Mouse (Mus musculus) ovary, postnatal 14 days (tissue): ENCODE measurements around the gene 4933428M09Rik.
"Not testable (repeated sequence)": the region's sequence is repeated elsewhere in the genome, so short reads cannot be mapped to it uniquely, and the experiment has no call there.

Source experiments
- DNase-seq: peaks from one replicate; pipeline ENCODE4 v3.0.0; 2022; ENCODE audit warnings: low spot score

4933428M09Rik gene

GRCm38 (mm10) chrX:139178928-139179327 lies at the start of gene 4933428M09Rik:
Gene 4933428M09Rik, plus strand, starts transcription at chrX:139179228.
- DNase-seq: no peak

- DNase-seq: no peak
Observed at GRCm38 (mm10) chrX:139134031-139134430, 45.0 kb upstream of the 4933428M09Rik start.

GRCm38 (mm10) chrX:139191506-139191905 lies 12.5 kb downstream of the 4933428M09Rik start:
- not testable (repeated sequence) for DNase-seq

- no peak for DNase-seq
Observed at GRCm38 (mm10) chrX:139194572-139195279, 15.7 kb downstream of the 4933428M09Rik start.

- DNase-seq: not testable (repeated sequence)
Observed at GRCm38 (mm10) chrX:139209191-139209828, 30.3 kb downstream of the 4933428M09Rik start.

- DNase-seq: peak; percentile 48
Observed at GRCm38 (mm10) chrX:139209829-139210225, 30.8 kb downstream of the 4933428M09Rik start, which contains the start of gene Mum1l1. Gene Mum1l1, plus strand, starts transcription at chrX:139210042.

- DNase-seq: no peak
Observed at GRCm38 (mm10) chrX:139214765-139215164, 35.7 kb downstream of the 4933428M09Rik start.

- DNase-seq: no peak
Observed at GRCm38 (mm10) chrX:139216409-139216808, 37.4 kb downstream of the 4933428M09Rik start.

- peak; percentile 7 for DNase-seq
Observed at GRCm38 (mm10) chrX:139216991-139217593, 38.1 kb downstream of the 4933428M09Rik start.

- DNase-seq: no peak
Observed at GRCm38 (mm10) chrX:139217776-139218175, 38.7 kb downstream of the 4933428M09Rik start.

- DNase-seq: peak; percentile 11
Observed at GRCm38 (mm10) chrX:139219017-139219416, 40.0 kb downstream of the 4933428M09Rik start.

GRCm38 (mm10) chrX:139220830-139221229 lies 41.8 kb downstream of the 4933428M09Rik start:
- no peak for DNase-seq

GRCm38 (mm10) chrX:139221893-139222292 lies 42.9 kb downstream of the 4933428M09Rik start:
- no peak for DNase-seq
